Comparison of ENCODE assay signal across 7 mouse cellular contexts in the genomic region with DNA sequence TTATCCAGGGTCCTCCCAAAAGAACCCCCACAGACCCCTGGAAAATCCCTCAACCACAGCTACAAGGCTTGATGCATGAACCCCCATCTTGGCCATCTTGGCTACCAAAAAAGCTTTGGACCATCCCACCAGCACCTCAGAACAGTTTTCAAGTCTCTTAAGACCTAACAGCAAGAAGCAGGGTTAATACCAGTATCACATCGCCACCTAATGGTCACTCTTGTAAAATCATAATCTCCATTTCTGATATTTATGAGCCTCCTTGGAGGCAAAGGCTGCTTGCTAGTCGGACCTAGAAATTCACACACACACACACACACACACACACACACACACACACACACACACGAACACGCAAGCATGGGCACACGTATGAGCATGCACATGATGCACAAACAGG. TPM values are rescaled to one million over a fixed set of nuclear protein-coding genes. Genes with fewer than 3 reads are reported as not detected.
DNase-seq lines count a peak whose midpoint lies in the region; ATAC-seq and TF ChIP-seq lines count a peak whose summit lies in the region.

No protein-coding gene starts in this region.

- H3K27ac ChIP-seq in kidney, postnatal 0 days = no peak overlapping the region

- H3K4me3 ChIP-seq in kidney, postnatal 0 days (replicated peaks; ENCODE audit: low read depth, low read length) = no peak overlapping the region

- no peak for ATAC-seq in kidney, postnatal 0 days (replicated peaks; ENCODE audit: low FRiP score, low read depth)

- H3K4me2 ChIP-seq in kidney, postnatal 0 days (ENCODE audit: low read length) = no peak overlapping the region

- TF ChIP-seq CTCF in kidney, postnatal 0 days (IDR thresholded peaks at IDR 0.05; ENCODE audit: low read depth) = peak; percentile 75

- H3K27me3 ChIP-seq in kidney, postnatal 0 days (ENCODE audit: insufficient read depth, low read length) = no peaks in the 10 kb centered on the region

- no peaks in the 10 kb centered on the region for H3K9me3 ChIP-seq in kidney, postnatal 0 days (replicated peaks; ENCODE audit: low read length)

- H3K9ac ChIP-seq in kidney, postnatal 0 days (ENCODE audit: low read depth, low read length) = no peak overlapping the region

- no peaks in the 10 kb centered on the region for H3K36me3 ChIP-seq in kidney, postnatal 0 days (ENCODE audit: insufficient read depth, low read length)

- no peaks in the 10 kb centered on the region for H3K4me1 ChIP-seq in kidney, postnatal 0 days (replicated peaks; ENCODE audit: insufficient read depth, low read length)

- 12% methylated on average over 5 of the region's 5 CpGs for WGBS in kidney, postnatal 0 days

- DNase-seq in kidney, postnatal 0 days (ENCODE audit: low spot score) = peak; percentile 80
- no peak for DNase-seq in kidney, adult 11 months
- DNase-seq in Muller cell, postnatal 12 days (ENCODE audit: inconsistent ontology term) = peak; percentile 17
- DNase-seq in c-Kit-positive CD71-positive TER-119-positive erythroid progenitor cells, embryonic 14.5 days (ENCODE audit: low spot score) = peak; percentile 4
- DNase-seq in kidney, postnatal 36 days = peak; percentile 10 to 29
- peak; percentile 52 for DNase-seq in retina, postnatal 7 days (ENCODE audit: low read depth, low spot score)
- DNase-seq in urinary bladder, postnatal 36 days (ENCODE audit: low spot score in 2 of 2) = no peak

RNA-seq across cellular contexts. Expression of a gene that starts 40.1 kb away (rescaled TPM):
- 0.09 and 0.12 TPM in 2 replicates for polyA plus RNA-seq in kidney, postnatal 0 days (2015; fragmentation: Nextera tagmentation; extraction: Ambion mirVana)

Comparison
In these comparisons a context has a peak if more than half of its experiments do, and no peak if none do; other contexts are left out.
1. DNase-seq: peak in kidney, postnatal 0 days (single experiment), Muller cell, postnatal 12 days (single experiment), c-Kit-positive CD71-positive TER-119-positive erythroid progenitor cells, embryonic 14.5 days (single experiment), kidney, postnatal 36 days (2 of 2) and retina, postnatal 7 days (single experiment); none in kidney, adult 11 months (single experiment) and urinary bladder, postnatal 36 days (0 of 2).